Mouse (Mus musculus) lung, postnatal 36 days (tissue): ENCODE data around the gene Ccl25.
A peak's percentile ranks its signal among the peaks of the same experiment; 100 is the strongest.
"Not testable (repeated sequence)": the region's sequence is repeated elsewhere in the genome, so short reads cannot be mapped to it uniquely, and the experiment has no call there.

Experiments
- DNase-seq: peaks from one replicate; pipeline ENCODE4 v3.0.0; 2022; ENCODE audit warnings: mixed read lengths

Gene Ccl25

DNA sequence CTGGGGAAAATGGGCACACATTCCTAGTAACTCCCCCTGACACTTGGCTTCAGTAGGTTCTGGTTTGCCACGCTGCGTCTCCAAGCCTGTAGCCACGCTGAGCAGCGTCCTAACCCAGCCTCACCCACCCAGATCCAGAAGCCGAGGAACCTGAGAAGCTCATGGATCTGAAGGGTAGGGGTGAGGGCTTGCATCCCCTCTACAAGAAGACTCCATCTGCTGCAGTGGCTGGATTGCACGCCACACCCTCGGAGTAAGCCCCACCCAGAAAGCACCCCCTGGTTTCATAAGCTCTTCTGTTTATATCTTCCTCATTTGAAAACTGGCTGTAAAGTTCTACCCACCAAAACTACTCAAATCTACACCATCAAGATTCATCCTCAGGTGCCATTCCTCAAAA lies 22.7 kb downstream of the Ccl25 start:
- DNase-seq = no peak

DNA sequence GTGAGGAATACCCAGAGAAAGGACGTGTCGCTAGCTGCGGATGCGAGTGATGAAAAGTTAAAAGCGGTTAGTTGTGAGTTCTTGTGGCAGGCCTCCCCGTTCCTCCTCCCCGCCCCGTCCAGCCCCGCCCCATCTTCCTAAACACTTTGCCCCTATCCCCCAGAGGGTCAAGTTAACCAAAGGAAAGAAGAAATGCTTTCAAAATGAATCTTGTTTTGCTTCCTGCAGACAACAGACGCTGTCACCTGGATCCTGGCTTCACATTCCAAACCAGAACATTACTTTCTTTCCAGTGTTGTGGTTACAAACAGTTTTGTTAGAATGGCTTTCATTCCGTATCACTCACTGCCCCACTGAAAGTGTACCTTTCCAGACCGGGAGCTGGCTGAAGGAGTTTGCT lies 23.3 kb downstream of the Ccl25 start:
- DNase-seq = no peak

DNA sequence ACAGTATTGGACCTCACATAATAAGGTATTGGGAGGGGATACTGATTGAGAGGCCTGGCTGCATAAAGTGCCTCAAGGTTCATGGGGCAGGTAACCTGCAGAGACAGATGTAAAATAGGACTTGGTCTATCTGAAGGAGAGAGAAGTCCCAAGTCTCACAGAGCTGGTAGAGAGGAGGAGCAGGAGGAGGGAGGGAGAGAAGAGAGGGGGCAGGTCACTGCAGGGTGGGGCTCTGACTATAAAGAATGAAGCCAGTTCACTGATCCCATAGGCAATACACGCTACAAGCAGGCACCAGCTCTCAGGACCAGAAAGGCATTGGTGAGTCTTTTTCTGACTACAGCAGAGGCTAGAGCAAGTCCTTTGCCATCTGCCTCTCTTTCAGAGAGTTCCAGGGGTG lies 24.3 kb downstream of the Ccl25 start:
- DNase-seq = no peak

GRCm38 (mm10) chr8:4350618-4351017 lies 25.6 kb downstream of the Ccl25 start:
- DNase-seq = no peak

DNA sequence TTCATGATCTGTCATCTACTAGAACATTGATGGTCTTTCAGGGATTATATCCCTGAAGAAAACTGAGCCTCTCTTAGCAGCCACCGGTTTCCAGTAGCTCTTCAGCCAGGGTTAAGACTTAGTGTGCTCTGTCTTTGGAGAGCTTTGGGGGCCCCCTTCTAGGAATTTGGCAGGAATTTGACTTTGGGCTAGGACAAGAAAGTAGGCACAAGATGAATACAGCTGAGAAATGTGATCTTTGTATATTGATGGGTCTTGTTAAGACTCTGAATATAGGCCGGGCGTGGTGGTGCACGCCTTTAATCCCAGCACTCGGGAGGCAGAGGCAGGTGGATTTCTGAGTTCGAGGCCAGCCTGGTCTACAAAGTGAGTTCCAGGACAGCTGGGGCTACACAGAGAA lies 27.6 kb downstream of the Ccl25 start:
- DNase-seq = not testable (repeated sequence)

GRCm38 (mm10) chr8:4353741-4354140 lies 28.7 kb downstream of the Ccl25 start:
- DNase-seq = no peak

GRCm38 (mm10) chr8:4354516-4354915 lies 29.5 kb downstream of the Ccl25 start:
- DNase-seq = no peak

GRCm38 (mm10) chr8:4355455-4355854 lies 30.4 kb downstream of the Ccl25 start:
- no peak for DNase-seq

DNA sequence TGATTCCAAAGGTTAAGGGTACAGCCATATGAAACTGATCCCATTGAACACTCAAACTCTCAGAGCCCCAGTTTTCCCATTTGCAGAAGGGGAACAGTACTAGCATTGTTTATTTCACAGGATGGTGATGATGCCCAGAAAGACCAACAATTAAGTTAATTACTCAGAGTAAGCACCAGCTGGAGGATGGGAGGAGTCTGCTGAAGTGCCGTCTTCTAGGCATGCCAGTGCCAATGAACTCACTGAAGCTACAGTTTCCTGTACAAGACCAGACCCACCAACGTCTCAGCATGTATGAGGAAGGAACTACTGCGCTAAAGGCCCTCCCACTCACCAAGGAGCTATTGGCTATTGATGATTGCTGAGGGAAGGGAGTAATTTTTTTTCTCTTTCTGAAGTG lies 34.4 kb downstream of the Ccl25 start:
- DNase-seq = no peak

DNA sequence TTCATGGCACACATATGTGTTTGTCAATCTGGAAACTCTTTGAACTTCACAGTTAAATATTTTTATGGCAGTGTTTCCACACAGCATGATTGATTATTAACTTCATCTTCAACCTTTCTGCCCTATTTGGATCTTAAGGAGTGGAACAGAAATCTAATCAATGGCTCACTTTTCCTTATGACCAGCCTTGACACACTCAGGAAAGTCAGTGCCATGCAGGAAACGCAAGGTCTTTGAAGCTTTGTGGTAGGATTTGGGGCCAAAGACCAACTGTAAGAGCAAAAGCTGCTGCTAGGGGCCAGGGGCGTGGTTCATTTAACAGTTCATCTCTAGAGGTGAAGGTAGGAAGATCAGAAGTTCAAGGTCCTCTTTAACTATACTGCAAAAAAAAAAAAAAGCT lies 35.9 kb downstream of the Ccl25 start:
- no peak for DNase-seq

GRCm38 (mm10) chr8:4366189-4366588 lies 41.2 kb downstream of the Ccl25 start:
- DNase-seq = no peak

DNA sequence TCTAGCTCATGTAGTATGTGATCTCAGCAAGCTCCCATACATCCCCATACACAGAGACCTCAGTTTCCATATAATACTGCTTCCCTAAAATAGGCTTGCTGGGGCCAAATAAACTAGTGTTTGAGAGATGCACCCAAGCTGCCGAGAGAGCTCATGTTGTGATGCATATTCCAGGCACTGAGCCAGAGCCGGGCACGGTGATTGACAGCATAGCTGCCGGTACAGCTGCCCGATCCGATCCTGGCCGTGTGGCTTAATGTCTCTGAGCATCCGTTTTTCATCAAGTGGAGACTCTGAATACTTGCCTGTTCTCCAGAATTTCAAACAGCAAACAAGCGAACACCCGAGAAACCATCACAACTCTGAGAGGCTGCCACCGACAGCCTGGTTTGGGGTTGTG lies 42.8 kb downstream of the Ccl25 start:
- DNase-seq = no peak

- DNase-seq = no peak
These were observed 43.5 kb downstream of the Ccl25 start for GRCm38 (mm10) chr8:4368470-4368869.

DNA sequence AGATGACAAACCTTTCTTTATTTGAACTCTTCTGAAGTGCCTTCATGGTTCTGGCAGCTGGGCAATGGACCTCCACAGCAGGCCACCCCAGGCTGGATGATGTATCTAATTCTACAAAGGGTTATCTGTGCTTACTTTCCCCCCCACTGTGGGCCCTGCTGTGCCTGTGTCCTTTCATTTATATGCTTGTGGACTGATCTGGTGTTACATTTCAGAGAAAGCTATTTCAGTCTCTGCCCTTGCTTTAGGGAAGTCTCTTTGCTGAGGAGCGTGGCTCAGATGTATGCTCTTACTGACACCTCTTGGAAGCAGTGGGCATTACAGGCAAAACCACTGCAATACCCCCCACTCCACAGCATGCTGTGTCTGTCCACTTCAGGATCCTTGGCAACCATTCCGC lies 45.1 kb downstream of the Ccl25 start:
- peak; percentile 54 for DNase-seq

DNA sequence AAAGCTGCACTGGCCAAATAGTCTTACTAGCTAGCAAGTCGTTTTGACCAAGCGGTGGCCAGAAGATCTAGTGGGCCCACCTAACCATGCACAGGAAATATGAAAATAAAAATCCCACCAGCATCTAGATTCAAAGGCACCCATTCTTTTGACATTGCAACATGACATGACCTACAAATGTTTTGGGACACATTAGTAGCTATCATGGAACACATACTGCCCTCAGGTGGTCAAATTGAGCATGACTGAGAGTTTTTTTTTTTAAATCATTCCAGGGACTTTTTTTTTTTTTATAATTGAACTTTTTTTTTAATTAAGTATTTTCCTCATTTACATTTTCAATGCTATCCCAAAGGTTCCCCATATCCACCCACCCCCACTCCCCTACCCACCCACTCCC lies 47.6 kb downstream of the Ccl25 start:
- peak; percentile 32 for DNase-seq

- no peak for DNase-seq
These were observed 76.4 kb downstream of the Ccl25 start for GRCm38 (mm10) chr8:4401442-4401841.

GRCm38 (mm10) chr8:4403960-4404879 lies 79.2 kb downstream of the Ccl25 start:
- DNase-seq = peak; percentile 13

GRCm38 (mm10) chr8:4404880-4405261 lies 79.9 kb downstream of the Ccl25 start:
- peak; percentile 29 for DNase-seq

GRCm38 (mm10) chr8:4408425-4408824 lies 83.4 kb downstream of the Ccl25 start:
- DNase-seq = not testable (repeated sequence)
